In genomic region chr10:85598093-85598599, GRCm38 (mm10) we compare ENCODE assay signal across 8 mouse cellular contexts.
DNase-seq lines count a peak whose midpoint lies in the region; ATAC-seq and TF ChIP-seq lines count a peak whose summit lies in the region.

No protein-coding gene starts in this region.

- peak overlapping the region; percentile 81 for H3K9ac ChIP-seq in hindbrain, embryonic 13.5 days
- H3K9ac ChIP-seq in limb, embryonic 13.5 days, result peak overlapping the region; percentile 63; the same call in 1 of the 2 replicates
- H3K9ac ChIP-seq in neural tube, embryonic 14.5 days (replicated peaks; ENCODE audit: low read depth, low read length), result peak overlapping the region; percentile 61

- intact Hi-C loops in gastrocnemius, adult 2 months (cut with DNase I), result no loop called here

- peak overlapping the region; percentile 83 for H3K4me2 ChIP-seq in hindbrain, embryonic 13.5 days
- peak overlapping the region; percentile 88 for H3K4me2 ChIP-seq in limb, embryonic 13.5 days (replicated peaks)
- peak overlapping the region; percentile 69 for H3K4me2 ChIP-seq in neural tube, embryonic 14.5 days (ENCODE audit: low read depth, low read length)

- no peaks in the 10 kb centered on the region for H3K9me3 ChIP-seq in hindbrain, embryonic 13.5 days
- H3K9me3 ChIP-seq in limb, embryonic 13.5 days, result no peaks in the 10 kb centered on the region
- H3K9me3 ChIP-seq in neural tube, embryonic 14.5 days (ENCODE audit: control insufficient read depth, low read length), result no peaks in the 10 kb centered on the region

- H3K4me3 ChIP-seq in kidney, adult 2 months (ENCODE audit: insufficient read depth, low read depth, low read length), result no peak overlapping the region
- peak overlapping the region; percentile 63 for H3K4me3 ChIP-seq in gastrocnemius, adult 2 months
- peak overlapping the region; percentile 52 for H3K4me3 ChIP-seq in hindbrain, embryonic 13.5 days
- H3K4me3 ChIP-seq in limb, embryonic 13.5 days, result peak overlapping the region; percentile 50
- H3K4me3 ChIP-seq in neural tube, embryonic 14.5 days (ENCODE audit: low read depth, low read length), result peak overlapping the region; percentile 47

- TF ChIP-seq CTCF in kidney, adult 2 months (conservative IDR thresholded peaks at IDR 0.05; ENCODE audit: insufficient read depth, insufficient read length, low read depth, low read length), result no peak
- no peak for TF ChIP-seq CTCF in gastrocnemius, adult 2 months (IDR thresholded peaks at IDR 0.05)

- TF ChIP-seq POLR2A in kidney, adult 2 months (IDR thresholded peaks at IDR 0.05; ENCODE audit: low read depth, low read length), result no peak

- peak; percentile 65 for ATAC-seq in hindbrain, embryonic 13.5 days (ENCODE audit: low FRiP score)
- ATAC-seq in limb, embryonic 13.5 days (ENCODE audit: low FRiP score, low read depth), result peak; percentile 59
- ATAC-seq in neural tube, embryonic 14.5 days (ENCODE audit: low read depth), result peak; percentile 49

- H3K27ac ChIP-seq in kidney, adult 2 months (ENCODE audit: insufficient read depth, low read depth, low read length), result no peak overlapping the region
- H3K27ac ChIP-seq in gastrocnemius, adult 2 months, result no peak overlapping the region
- H3K27ac ChIP-seq in hindbrain, embryonic 13.5 days, result peak overlapping the region; percentile 79
- no peak overlapping the region for H3K27ac ChIP-seq in limb, embryonic 13.5 days
- H3K27ac ChIP-seq in neural tube, embryonic 14.5 days (ENCODE audit: low read depth, low read length), result peak overlapping the region; percentile 69

- H3K36me3 ChIP-seq in kidney, adult 2 months (ENCODE audit: control insufficient read depth, insufficient read depth, low read length), result no peaks in the 10 kb centered on the region
- H3K36me3 ChIP-seq in hindbrain, embryonic 13.5 days, result no peaks in the 10 kb centered on the region
- H3K36me3 ChIP-seq in limb, embryonic 13.5 days, result no peaks in the 10 kb centered on the region; the same call in 1 of the 2 replicates
- no peaks in the 10 kb centered on the region for H3K36me3 ChIP-seq in neural tube, embryonic 14.5 days (ENCODE audit: control insufficient read depth, insufficient read depth, low read length)

- no peaks in the 10 kb centered on the region for H3K4me1 ChIP-seq in kidney, adult 2 months (ENCODE audit: control insufficient read depth, insufficient read depth, low read length)
- peaks cover 18% of the 10 kb centered on the region for H3K4me1 ChIP-seq in hindbrain, embryonic 13.5 days (replicated peaks)
- peaks cover 11% of the 10 kb centered on the region for H3K4me1 ChIP-seq in limb, embryonic 13.5 days
- no peaks in the 10 kb centered on the region for H3K4me1 ChIP-seq in neural tube, embryonic 14.5 days (ENCODE audit: control insufficient read depth, insufficient read depth, low read length)

- peak; percentile 11 for DNase-seq in kidney, adult 2 months
- DNase-seq in kidney, adult 18-20 months, result no peak
- peak; percentile 80 for DNase-seq in cerebellum, adult 9-10 months
- peak; percentile 59 for DNase-seq in gastrocnemius, adult 2 months
- no peak for DNase-seq in spleen, postnatal 10 days (ENCODE audit: low spot score in 2 of 2)

- 31% methylated on average over 9 of the region's 9 CpGs for WGBS in kidney, adult 2 months
- WGBS in hindbrain, embryonic 13.5 days, result 43% methylated on average over 9 of the region's 9 CpGs
- 45% methylated on average over 9 of the region's 9 CpGs for WGBS in limb, embryonic 13.5 days
- 42% methylated on average over 9 of the region's 9 CpGs for WGBS in neural tube, embryonic 14.5 days

- no peaks in the 10 kb centered on the region for H3K27me3 ChIP-seq in kidney, adult 2 months (replicated peaks; ENCODE audit: control insufficient read depth, insufficient read depth, low read length)
- no peaks in the 10 kb centered on the region for H3K27me3 ChIP-seq in hindbrain, embryonic 13.5 days
- peaks cover 10% of the 10 kb centered on the region; the same call in 1 of the 2 replicates for H3K27me3 ChIP-seq in limb, embryonic 13.5 days
- no peaks in the 10 kb centered on the region for H3K27me3 ChIP-seq in neural tube, embryonic 14.5 days (ENCODE audit: control insufficient read depth, insufficient read depth, low read length)

Comparison
In these comparisons a context has a peak if more than half of its experiments do, and no peak if none do; other contexts are left out.
1. DNase-seq: peak in kidney, adult 2 months (single experiment), cerebellum, adult 9-10 months (single experiment) and gastrocnemius, adult 2 months (single experiment); none in kidney, adult 18-20 months (single experiment) and spleen, postnatal 10 days (0 of 2).
2. H3K27ac ChIP-seq: peak in hindbrain, embryonic 13.5 days (single experiment) and neural tube, embryonic 14.5 days (single experiment); none in kidney, adult 2 months (single experiment), gastrocnemius, adult 2 months (single experiment) and limb, embryonic 13.5 days (single experiment).
3. Peak in every context shown above with its lines, with median percentiles within 50 percentile points of each other: ATAC-seq, H3K4me2 ChIP-seq and H3K9ac ChIP-seq.